Mouse (Mus musculus) liver, adult 2 months (tissue): ENCODE data around the gene Il13. TPM values are rescaled to one million over a fixed set of nuclear protein-coding genes. Genes with fewer than 3 reads are reported as not detected.

Experiments used
- DNase-seq: peaks from one replicate; pipeline ENCODE4 v3.0.0-alpha.2; 2011; ENCODE audit warnings: low read depth, low spot score; ENCODE audit errors: extremely low read depth
- H3K27ac ChIP-seq: fragments of 200-500 bp; replicated peaks from 2 replicates; pipeline ENCODE4 v1.5.1; 2012; ENCODE audit warnings: low read depth, mild to moderate bottlenecking, control low read depth, inconsistent platforms, low read length; ENCODE audit not compliant: insufficient read depth
- H3K27me3 ChIP-seq: fragments of 200-500 bp; 2 replicates; pipeline ENCODE4 v1.6.1; 2012; ENCODE audit warnings: mild to moderate bottlenecking, moderate library complexity, low read length, inconsistent platforms; ENCODE audit not compliant: control insufficient read depth, insufficient read depth
- H3K36me3 ChIP-seq: fragments of 200-500 bp; 2 replicates; pipeline ENCODE4 v1.6.1; 2012; ENCODE audit warnings: low read length, inconsistent platforms; ENCODE audit not compliant: control insufficient read depth, insufficient read depth
- H3K4me1 ChIP-seq: fragments of 200-500 bp; 2 replicates; pipeline ENCODE4 v1.6.1; 2011; ENCODE audit warnings: low read length; ENCODE audit not compliant: control insufficient read depth, insufficient read depth
- H3K4me3 ChIP-seq: fragments of 200-500 bp; 2 replicates; pipeline ENCODE4 v1.5.1; 2011; ENCODE audit warnings: low read depth, mild to moderate bottlenecking, control low read depth, low read length, moderate library complexity; ENCODE audit not compliant: insufficient read depth
- H3K79me2 ChIP-seq: fragments of 200-500 bp; 2 replicates; pipeline ENCODE4 v1.6.1; 2012; ENCODE audit warnings: inconsistent platforms, mild to moderate bottlenecking, low read length, moderate library complexity; ENCODE audit not compliant: control insufficient read depth, insufficient read depth
- H3K9ac ChIP-seq: fragments of 200-500 bp; 2 replicates; pipeline ENCODE4 v1.6.1; 2012; ENCODE audit warnings: low read depth, mild to moderate bottlenecking, control low read depth, inconsistent platforms, low read length
- CTCF ChIP-seq: fragments of 200-500 bp; IDR thresholded peaks from 2 replicates; pipeline ENCODE4 v1.5.1; 2011; ENCODE audit warnings: low read depth, low read length, control low read depth
- POLR2A ChIP-seq: fragments of 200-500 bp; IDR thresholded peaks from 2 replicates; pipeline ENCODE4 v1.6.1; 2011; ENCODE audit warnings: low read length, control low read depth; ENCODE audit not compliant: insufficient read depth; ENCODE audit errors: extremely low read depth
- WGBS: fragments of 180-500 bp; shearing (Covaris S2); methylation state at CpG from one replicate; pipeline ENCODE4 v1.1.7; 2018; 5-methylcytosine and 5-hydroxymethylcytosine counted together
- polyA plus RNA-seq: library from polyadenylated mRNA; depleted of rRNA; stranded (reverse); fragments of >200 nt; gene quantifications from 2 replicates; pipeline ENCODE4 v1.2.3, GENCODE M21; 2012
- total RNA-seq: library from RNA; depleted of rRNA; stranded (reverse); fragments of >200 nt; gene quantifications from 2 replicates; pipeline ENCODE4 v1.2.3, GENCODE M21; 2014

Gene Il13
- total and polyA plus RNA-seq, 2 experiments: not detected

- WGBS: 83% methylated on average over 3 of the region's 3 CpGs
- Histone ChIP-seq H3K79me2 (no peaks in the 10 kb centered on the region), H3K4me3 (no peak overlapping the region), H3K27me3 (no peaks in the 10 kb centered on the region), H3K4me1 (no peaks in the 10 kb centered on the region), H3K27ac (no peak overlapping the region), H3K36me3 (no peaks in the 10 kb centered on the region), H3K9ac (no peak overlapping the region)
- DNase-seq: peak; percentile 2
- TF ChIP-seq POLR2A (no peak), CTCF (no peak)
Observed at GRCm38 (mm10) chr11:53609672-53610071, 24.8 kb downstream of the Il13 start.

- no peak for TF ChIP-seq POLR2A
- Histone ChIP-seq H3K27me3 (no peaks in the 10 kb centered on the region), H3K27ac (no peak overlapping the region), H3K9ac (no peak overlapping the region), H3K4me1 (no peaks in the 10 kb centered on the region), H3K4me3 (no peak overlapping the region), H3K79me2 (no peaks in the 10 kb centered on the region), H3K36me3 (no peaks in the 10 kb centered on the region)
- no peak for DNase-seq
- 76% methylated on average over 6 of the region's 6 CpGs for WGBS
Observed at GRCm38 (mm10) chr11:53609231-53609630, 25.3 kb downstream of the Il13 start.

- Histone ChIP-seq H3K36me3 (no peaks in the 10 kb centered on the region), H3K9ac (no peak overlapping the region), H3K4me3 (no peak overlapping the region), H3K4me1 (no peaks in the 10 kb centered on the region), H3K27ac (no peak overlapping the region), H3K27me3 (no peaks in the 10 kb centered on the region), H3K79me2 (no peaks in the 10 kb centered on the region)
- no peak for DNase-seq
- TF ChIP-seq POLR2A (no peak), CTCF (no peak)
- 28% methylated on average over 12 of the region's 12 CpGs for WGBS
Observed at GRCm38 (mm10) chr11:53605609-53606008, 28.9 kb downstream of the Il13 start.

- H3K4me3 ChIP-seq: no peak overlapping the region
- H3K27me3 ChIP-seq: no peaks in the 10 kb centered on the region
- TF ChIP-seq POLR2A (no peak), CTCF (no peak)
- DNase-seq: no peak
- no peaks in the 10 kb centered on the region for H3K4me1 ChIP-seq
- H3K36me3 ChIP-seq: no peaks in the 10 kb centered on the region; the same call in 1 of the 2 replicates
- no peak overlapping the region for H3K9ac ChIP-seq
- WGBS: 96% methylated on average over 3 of the region's 3 CpGs
- no peak overlapping the region for H3K27ac ChIP-seq
- H3K79me2 ChIP-seq: no peaks in the 10 kb centered on the region
Observed at GRCm38 (mm10) chr11:53604983-53605382, 29.5 kb downstream of the Il13 start.

GRCm38 (mm10) chr11:53591116-53591515 lies 43.4 kb downstream of the Il13 start:
- TF ChIP-seq CTCF: no peak
- Histone ChIP-seq H3K79me2 (no peaks in the 10 kb centered on the region), H3K4me1 (no peaks in the 10 kb centered on the region), H3K27ac (no peak overlapping the region), H3K9ac (no peak overlapping the region), H3K36me3 (0 out of 2 replicates have a peak, but pooled peaks cover 5% of the 10 kb centered on the region), H3K4me3 (no peak overlapping the region), H3K27me3 (no peaks in the 10 kb centered on the region)
- no peak for DNase-seq
- 93% methylated on average over 5 of the region's 5 CpGs for WGBS

- no peak for DNase-seq
- H3K27me3 ChIP-seq: no peaks in the 10 kb centered on the region
- 65% methylated on average over 15 of the region's 15 CpGs for WGBS
- TF ChIP-seq CTCF (peak; percentile 79), POLR2A (no peak)
- no peak overlapping the region for H3K9ac ChIP-seq
- no peaks in the 10 kb centered on the region for H3K79me2 ChIP-seq
- no peak overlapping the region for H3K4me3 ChIP-seq
- H3K4me1 ChIP-seq: no peaks in the 10 kb centered on the region
- 0 out of 2 replicates have a peak, but pooled peaks cover 5% of the 10 kb centered on the region for H3K36me3 ChIP-seq
- no peak overlapping the region for H3K27ac ChIP-seq
Observed at GRCm38 (mm10) chr11:53590368-53590768, 44.1 kb downstream of the Il13 start.
